Mouse (Mus musculus) ES-Bruce4 (cell line): Measurements from ENCODE around the gene Slc25a15.

Source experiments
- CTCF ChIP-seq: IDR thresholded peaks from one replicate; pipeline ENCODE4 v1.8.1; 2011; ENCODE audit warnings: low read depth, low read length
- EP300 ChIP-seq: IDR thresholded peaks from 2 replicates; pipeline ENCODE4 v1.6.1; 2011; ENCODE audit warnings: low read depth, low read length; ENCODE audit not compliant: insufficient read depth
- POLR2A ChIP-seq: IDR thresholded peaks from one replicate; pipeline ENCODE4 v1.8.1; 2011; ENCODE audit warnings: low read length; ENCODE audit not compliant: insufficient read depth

DNA sequence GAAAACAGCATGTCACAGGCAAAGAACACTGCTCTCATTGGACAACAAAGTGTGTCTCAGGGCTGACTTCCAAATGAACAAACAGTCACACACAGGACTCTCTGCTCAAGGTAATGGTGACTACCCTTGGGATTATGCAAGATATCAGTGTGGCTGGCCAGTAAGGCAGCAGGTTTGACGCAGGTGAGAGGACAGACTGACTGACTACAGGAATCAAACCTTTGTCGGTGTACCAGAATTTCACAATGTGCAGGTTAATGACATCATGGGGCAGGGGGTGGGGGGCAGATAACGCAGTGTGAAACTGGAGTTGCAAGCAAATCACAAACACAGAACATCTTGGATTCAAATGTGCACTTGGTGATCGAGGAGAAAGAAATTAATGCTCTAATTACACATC is 2.2 kb upstream of the Slc25a15 start:
- TF ChIP-seq EP300 (no peak), POLR2A (no peak), CTCF (no peak)
